Mouse (Mus musculus) spleen, postnatal 36 days (tissue): ENCODE data around the gene Bola1.
"Not testable (repeated sequence)": the region's sequence is repeated elsewhere in the genome, so short reads cannot be mapped to it uniquely, and the experiment has no call there.

Experiments used
- DNase-seq, 2 experiments: peaks; one replicate each; pipeline ENCODE4 v3.0.0; 2022; ENCODE audit warnings: low spot score in 2 of 2, mixed read lengths in 1 of 2

The Bola1 gene

DNA sequence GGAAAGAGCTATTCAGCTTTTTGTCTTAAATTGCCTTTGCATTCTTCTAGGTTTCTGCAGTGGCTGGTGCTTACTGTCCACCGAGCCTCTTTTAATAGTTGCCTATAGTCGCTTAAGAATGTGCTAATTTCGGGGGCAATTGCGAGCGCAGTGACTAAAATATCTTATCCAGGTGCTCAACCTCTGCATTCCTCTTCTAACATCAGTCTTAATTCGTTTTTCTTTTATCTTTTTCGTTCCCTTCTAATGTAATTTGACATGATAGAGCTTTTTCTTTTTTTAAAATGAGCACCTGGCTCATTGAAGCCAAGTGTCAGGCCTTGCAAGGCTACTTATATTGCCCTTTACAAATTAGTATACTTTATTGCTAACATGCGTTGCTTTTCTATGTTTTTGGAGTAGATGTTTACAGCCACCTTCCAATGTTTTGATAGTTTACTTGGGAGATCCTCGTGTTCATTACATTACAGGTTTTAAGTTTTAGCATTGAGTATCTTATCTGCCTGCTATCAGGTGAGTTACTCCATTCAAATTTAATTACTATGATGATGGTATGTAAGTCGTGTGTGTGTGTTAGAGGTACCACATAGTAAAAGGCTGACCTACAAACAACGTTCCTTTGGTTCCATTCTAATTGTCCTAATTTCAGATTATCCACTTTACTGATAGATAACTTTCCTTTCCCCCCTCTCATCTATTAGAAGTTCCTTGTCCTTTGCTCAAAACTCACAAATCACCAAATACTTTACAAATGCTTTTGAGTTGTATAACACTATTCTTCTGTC is 28.0 kb upstream of the Bola1 start:
- no peak for DNase-seq

DNA sequence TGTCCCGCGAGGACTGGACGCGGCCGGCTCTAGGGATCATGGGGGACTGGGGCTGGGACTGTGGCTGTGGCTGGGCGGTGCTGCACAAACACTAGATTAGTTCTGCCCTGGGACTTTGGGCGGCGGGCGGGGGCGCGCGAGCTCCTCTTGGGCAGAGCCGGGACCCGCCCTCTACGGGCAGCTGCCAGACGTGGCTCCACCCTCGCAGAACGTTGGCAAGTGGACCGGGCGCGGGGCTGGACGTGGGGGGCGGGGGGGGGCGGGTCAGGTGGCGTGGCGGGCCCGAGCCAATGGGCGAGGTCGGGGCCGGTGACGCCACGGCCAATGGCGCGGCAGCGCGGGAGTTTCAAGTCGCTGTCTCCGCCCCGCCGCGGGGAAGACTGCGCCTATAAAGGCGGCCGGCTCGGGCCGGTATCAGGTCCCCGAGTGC is 26.9 kb upstream of the Bola1 start, which contains the start of gene Hist2h3c1:
TSS of gene Hist2h3c1 (plus strand) at position 259 of the 430 bp plus-strand sequence.
- DNase-seq, result not testable (repeated sequence)

DNA sequence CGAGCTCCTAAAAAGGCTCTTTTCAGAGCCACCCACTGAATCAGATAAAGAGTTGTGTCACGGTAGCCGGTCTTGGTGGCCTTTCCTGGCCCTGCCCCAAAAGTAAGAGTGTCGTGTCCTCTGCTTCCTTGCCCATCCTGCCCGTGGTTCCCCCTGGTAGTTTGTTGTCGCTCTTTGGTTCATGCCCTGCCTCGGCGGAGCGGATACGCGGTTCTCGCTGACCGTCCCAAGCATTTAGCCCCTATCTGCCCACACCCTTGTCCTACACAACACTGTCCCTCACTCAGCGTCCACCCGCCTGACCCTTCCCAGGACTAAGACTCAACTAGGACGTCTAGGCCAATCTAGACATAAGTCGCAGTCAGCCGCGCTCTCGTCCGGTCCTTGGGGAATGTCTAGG is 26.5 kb upstream of the Bola1 start:
- not testable (repeated sequence) for DNase-seq

DNA sequence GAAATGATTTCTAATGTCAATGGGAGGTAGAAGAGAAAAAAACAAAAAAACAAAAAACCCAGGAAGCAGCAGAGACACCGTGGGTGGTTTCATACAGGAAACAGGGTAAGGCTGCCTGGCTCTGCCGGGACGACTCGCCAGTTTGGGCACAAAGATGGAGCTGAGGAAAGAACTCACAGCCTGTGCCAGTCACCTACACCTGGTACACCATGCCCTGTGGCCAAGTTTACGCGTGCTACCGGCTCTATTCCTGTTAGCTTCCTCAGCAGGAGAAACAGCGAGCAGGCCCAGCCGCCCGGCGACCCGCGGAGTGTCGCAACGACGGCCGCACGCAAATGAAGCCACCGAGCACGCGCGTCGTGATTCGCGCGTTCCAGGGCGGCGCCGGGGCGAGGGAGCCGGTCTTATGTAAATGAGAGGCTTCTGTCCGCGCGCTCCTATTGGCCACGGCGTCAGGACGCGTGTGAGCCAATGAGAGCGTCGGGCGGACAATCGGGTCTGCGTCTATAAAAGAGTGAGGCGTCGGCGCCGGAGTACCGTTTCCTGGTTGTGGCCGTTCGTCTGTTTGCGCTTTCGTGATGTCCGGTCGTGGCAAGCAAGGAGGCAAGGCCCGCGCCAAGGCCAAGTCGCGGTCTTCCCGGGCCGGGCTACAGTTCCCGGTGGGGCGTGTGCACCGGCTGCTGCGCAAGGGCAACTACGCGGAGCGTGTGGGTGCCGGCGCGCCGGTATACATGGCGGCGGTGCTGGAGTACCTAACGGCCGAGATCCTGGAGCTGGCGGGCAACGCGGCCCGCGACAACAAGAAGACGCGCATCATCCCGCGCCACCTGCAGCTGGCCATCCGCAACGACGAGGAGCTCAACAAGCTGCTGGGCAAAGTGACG is 25.7 kb upstream of the Bola1 start, which contains the start of gene Hist2h2aa1:
TSS of gene Hist2h2aa1 (plus strand) at position 495 of the 884 bp plus-strand sequence.
- peak; percentile 83 to 85 for DNase-seq

DNA sequence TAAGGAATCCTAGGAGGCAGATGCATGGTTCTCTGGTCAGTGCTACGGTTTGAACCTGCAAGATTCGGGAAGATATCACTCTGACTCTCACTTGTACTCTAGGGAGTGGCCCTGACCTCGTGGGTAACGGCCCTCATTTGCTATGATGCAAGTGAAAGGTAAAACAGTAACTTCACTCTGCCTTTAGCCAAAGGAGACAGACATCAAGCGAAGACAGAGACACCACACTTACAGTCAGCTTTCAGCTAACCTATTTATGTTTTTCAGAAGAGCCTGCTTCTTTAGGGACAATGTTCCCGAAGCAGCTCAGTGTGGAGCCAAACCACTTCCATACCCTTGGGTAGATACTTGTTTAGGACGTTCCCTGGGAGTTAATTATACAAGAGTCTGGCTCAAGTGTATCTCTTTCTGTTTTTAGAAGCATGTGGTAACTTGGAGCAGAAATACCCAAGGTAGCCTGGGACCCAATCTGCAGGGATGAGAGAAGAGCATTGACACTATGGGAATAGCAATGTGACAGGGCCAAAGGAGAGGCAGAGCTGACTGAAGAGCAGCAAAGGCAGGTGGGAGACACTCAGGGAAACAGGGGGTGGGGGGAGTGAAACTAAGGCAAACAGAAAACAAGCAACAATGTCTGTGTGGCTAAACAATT is 24.5 kb upstream of the Bola1 start:
- DNase-seq, result no peak

DNA sequence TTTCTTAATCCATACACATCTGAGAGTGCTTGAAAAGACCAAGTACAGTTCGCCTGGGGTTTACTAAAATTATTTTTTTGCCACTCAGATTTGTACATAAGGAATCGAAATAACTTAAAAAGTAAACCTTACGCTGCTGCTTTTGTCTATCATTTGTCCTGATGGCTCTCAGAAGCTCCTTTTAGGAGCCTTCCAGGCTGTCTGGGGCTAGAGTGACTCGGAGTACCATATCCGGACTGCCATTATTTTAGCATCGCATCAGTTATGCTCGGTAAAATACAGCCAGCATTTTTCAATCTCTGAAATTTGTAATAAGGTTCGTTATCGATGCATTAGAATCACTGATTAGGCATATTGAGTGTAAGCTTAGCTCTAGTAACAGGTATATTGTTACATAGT is 21.3 kb upstream of the Bola1 start:
- no peak for DNase-seq

DNA sequence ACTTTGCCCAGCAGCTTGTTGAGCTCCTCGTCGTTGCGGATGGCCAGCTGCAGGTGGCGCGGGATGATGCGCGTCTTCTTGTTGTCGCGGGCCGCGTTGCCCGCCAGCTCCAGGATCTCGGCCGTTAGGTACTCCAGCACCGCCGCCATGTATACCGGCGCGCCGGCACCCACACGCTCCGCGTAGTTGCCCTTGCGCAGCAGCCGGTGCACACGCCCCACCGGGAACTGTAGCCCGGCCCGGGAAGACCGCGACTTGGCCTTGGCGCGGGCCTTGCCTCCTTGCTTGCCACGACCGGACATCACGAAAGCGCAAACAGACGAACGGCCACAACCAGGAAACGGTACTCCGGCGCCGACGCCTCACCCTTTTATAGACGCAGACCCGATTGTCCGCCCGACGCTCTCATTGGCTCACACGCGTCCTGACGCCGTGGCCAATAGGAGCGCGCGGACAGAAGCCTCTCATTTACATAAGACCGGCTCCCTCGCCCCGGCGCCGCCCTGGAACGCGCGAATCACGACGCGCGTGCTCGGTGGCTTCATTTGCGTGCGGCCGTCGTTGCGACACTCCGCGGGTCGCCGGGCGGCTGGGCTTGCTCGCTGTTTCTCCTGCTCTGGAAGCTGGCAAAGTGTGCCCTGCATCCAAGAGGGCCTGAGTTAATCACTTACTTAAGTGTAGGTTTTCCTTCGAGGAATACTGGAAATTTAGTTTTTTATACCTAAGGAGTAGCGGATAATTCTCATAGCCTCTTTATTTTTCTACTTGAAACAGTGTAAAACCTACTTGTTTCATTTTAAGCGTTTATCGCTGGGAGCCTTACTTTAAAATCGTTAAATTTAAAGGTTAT is 20.7 kb upstream of the Bola1 start, which contains the start of gene Hist2h2aa2:
TSS of gene Hist2h2aa2 (minus strand) at position 328 of the 850 bp plus-strand sequence.
- DNase-seq, result peak; percentile 94 to 95

DNA sequence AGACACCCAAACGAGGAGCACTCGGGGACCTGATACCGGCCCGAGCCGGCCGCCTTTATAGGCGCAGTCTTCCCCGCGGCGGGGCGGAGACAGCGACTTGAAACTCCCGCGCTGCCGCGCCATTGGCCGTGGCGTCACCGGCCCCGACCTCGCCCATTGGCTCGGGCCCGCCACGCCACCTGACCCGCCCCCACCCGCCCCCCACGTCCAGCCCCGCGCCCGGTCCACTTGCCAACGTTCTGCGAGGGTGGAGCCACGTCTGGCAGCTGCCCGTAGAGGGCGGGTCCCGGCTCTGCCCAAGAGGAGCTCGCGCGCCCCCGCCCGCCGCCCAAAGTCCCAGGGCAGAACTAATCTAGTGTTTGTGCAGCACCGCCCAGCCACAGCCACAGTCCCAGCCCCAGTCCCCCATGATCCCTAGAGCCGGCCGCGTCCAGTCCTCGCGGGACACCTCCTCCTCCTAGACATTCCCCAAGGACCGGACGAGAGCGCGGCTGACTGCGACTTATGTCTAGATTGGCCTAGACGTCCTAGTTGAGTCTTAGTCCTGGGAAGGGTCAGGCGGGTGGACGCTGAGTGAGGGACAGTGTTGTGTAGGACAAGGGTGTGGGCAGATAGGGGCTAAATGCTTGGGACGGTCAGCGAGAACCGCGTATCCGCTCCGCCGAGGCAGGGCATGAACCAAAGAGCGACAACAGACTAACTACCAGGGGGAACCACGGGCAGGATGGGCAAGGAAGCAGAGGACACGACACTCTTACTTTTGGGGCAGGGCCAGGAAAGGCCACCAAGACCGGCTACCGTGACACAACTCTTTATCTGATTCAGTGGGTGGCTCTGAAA is 19.7 kb upstream of the Bola1 start, which contains the start of gene Hist2h3c2:
TSS of gene Hist2h3c2 (minus strand) at position 174 of the 840 bp plus-strand sequence.
- peak; percentile 56 to 61 for DNase-seq

DNA sequence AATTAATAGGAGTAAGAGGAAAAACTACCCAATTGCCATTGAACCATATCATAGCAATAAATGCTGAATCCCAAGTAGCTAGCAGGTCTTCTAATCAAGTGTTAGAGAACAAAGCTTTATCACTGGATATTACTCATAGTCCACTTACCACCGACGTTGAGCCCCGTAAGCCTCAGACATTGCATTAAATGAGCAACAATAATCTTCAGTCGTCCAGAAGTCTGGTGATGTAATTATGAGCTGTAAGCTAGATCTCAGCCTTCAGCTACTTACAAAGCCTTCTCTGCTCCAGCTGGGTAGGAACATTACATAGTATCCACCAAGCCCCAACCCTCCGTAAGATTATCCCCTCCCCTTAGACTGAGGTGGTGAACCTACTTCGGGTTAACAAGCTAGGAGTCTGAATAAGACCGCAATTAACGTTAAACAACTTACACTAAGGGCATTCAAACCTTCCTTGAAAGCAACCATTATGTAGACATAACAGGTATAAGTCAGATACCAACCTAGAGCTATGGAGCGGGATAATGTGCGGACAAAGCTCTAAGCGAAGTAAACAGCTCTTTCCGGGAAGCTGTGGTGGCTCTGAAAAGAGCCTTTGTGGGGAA is 18.5 kb upstream of the Bola1 start:
- no peak for DNase-seq

DNA sequence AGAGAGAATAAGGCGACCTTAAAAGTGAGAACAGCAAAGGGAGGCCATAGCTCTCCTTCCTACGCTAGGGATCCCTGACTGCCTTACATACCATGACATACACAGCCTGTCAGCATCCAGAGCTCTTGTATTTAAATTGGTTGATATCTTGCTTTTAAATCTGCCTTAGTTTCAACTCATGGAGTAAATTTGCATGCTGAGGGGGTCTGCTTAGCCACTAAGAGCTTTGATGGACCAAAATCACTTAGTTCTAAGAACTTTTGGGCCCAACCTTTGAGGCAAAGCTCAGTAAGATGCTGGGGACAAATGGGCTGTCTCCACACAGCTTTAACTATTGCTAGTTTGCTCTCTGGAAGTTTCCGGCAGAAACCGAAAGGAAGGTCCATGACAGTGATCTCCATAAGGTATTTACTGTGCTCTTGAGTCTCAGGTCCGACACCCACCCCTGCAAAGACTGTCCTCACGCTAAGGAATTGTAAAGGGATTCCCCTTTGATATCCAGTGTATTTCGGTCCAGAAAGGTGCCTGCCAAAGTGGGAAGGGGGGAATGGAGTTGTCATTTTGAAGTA is 17.9 kb upstream of the Bola1 start:
- no peak for DNase-seq

DNA sequence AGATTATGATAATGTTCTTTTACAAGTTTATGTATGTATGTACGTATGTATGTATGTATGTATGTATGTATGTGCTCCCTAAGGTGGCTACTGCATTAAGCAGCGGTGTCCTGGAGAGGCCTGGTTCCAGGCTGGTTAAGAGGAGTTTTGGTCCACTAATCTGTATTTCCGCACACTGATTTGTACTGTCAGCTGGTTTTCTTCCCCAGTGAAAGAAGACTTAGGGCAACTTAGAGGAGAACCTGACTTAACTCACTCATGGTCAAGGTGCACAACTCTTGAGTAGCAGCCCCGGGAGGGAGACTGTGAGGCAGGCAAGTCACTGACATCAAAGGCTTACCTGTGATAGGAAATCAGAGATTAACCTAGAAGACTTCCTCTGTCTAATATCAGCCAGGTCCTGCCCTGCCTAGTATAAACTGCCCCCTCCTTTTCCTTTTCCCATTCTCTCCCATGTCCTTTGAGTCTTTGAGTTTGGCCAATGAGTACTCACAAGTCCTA is 17.4 kb upstream of the Bola1 start:
- no peak for DNase-seq

DNA sequence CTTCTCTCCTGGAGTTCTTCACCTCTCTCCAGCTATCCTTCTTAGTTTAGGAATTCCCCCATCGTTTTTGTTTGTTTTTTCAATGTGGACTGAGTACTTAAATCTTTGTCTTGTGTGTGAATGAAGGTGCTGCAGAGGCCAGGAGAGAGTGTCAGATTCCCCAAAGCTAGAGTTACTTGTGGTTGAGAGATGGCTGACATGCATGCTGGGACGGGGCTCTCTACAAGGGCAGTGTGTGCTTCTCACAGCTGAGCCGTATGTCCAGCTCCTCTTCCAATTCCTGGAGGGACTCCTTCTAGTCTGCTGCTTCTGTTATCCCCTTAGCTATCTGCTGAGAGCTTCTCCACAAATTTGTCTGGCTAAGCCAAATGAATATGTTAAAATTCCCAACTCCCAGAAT is 16.3 kb upstream of the Bola1 start:
- no peak for DNase-seq

DNA sequence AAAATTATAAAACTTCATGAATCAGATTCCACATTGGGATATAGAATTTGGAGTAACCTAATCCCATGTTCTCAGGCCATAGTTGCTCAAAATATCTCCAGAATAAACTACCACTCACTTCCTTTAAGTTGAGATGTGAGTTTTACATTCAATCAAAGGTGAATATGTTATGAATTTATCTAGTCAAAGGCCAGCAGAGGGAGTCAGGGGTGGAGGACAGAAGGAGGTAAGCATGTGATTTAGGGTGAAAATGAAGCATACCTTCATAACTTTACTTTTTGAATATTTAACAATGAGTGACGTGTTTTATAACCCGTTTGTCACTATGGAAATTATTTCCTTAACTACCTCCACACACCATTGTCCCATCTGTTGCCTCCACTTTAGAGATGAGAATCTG is 15.4 kb upstream of the Bola1 start:
- DNase-seq, result no peak

DNA sequence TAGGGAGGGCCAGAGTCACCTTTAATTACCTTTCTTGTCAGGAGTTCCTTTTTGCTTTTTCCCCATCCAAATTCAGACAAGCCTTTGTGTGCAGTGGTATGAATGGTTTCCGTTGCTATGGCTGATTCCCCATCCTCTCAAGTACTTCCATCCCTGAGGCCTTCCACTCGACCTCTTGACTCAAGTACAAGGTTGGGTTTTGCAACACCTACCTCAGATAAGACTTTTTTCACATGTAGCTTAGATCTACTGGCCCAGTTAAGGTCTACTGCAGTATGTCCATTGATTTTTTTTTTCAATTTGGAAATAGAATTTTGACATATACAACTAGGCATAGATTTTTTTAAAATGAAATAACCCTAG is 12.2 kb upstream of the Bola1 start:
- DNase-seq, result no peak

DNA sequence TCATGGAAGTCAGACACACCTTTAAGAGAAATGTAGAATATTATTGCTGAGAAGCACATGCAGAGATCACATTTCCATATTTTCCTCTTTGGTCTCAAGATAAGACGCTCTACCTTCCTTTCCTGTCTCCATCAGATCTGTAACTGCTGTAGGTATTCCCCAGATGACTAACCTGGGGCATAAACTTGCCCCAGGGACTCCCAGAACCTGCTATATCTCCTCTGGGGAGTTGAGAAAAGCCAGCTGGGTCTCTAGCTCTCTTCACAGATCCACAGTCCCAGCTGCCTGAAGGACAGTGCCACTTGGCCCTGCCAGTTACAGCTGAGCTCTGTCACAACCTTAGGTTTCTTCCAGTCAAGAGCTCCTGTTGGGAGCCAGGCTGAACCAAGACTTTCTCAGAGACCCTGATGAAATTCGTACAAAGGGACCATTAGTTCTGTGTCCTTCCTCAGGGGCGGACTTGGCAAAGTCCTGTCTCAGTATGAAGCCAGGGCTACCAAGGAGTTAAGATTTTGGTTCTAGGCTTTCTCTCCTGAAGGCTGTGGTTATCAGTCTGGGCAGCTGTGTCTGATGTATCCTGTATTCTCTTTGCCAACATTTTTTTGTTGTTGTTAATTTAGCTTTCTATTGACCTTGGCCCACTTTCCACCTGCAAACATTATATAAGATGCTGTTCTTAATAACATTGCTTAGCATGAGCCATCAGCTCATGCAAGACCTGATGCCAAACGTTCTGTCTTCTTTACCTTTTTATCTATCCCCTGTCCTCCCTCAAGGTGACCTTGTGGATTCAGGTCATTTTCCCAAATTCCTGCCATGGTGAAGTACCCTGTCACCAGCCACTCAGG is 11.6 kb upstream of the Bola1 start:
- DNase-seq, result no peak

DNA sequence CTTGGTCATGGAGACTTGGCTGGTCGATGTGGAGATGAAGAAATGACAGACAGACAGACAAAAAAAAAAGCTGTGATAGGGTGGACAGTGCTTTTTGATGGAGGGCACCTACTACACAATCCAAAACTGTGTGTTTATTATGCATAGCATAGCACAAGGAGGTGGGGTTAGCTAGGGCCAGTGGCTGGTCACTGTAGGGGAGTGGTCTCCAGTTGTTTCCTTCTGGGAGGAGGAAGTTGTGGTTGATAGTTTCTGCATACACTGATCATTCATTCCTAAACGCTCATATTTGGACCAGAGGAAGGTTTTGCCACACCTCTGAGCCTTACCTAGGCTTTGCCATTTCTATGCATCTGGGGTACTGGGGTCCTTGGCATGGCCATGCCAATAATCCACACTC is 10.9 kb upstream of the Bola1 start:
- DNase-seq, result no peak

DNA sequence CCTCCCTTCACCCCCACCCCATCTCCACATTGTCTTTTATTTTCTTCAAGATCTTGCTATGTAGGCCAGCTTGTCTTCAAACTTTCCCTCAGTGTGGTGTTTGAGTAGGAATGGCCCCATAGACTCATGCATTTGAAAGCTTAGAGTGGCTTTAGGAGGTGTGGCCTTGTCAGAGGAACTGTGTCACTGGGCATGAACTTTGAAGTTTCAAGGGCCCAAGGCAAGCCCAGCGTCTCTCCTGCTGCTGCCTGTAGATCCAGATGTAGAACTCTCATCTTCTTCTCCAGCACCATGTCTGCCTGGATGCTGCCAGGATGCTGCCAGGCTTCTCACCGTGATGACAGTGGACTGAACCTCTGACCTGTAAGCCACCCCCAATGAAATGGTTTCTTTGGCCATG is 9.3 kb upstream of the Bola1 start:
- DNase-seq, result no peak
